Mouse (Mus musculus) intestine, postnatal 0 days (tissue): ENCODE data around the gene Pfn4. TPM values are rescaled to one million over a fixed set of nuclear protein-coding genes. Genes with fewer than 3 reads are reported as not detected.
A peak's percentile ranks its signal among the peaks of the same experiment; 100 is the strongest.
"Not testable (repeated sequence)": the region's sequence is repeated elsewhere in the genome, so short reads cannot be mapped to it uniquely, and the experiment has no call there.

Experiments
- ATAC-seq: fragments of 200-750 bp; cut with Nextera tagmentation; 2 replicates; pipeline ENCODE4 v1.8.0; 2017; ENCODE audit warnings: mild to moderate bottlenecking, moderate TSS enrichment, moderate library complexity
- H3K27ac ChIP-seq: fragments of 300-500 bp; sonication (generic); 2 replicates; pipeline ENCODE4 v1.5.1; 2014; ENCODE audit warnings: mild to moderate bottlenecking, low read depth, low read length, moderate library complexity
- H3K27me3 ChIP-seq: fragments of 300-500 bp; sonication (generic); replicated peaks from 2 replicates; pipeline ENCODE4 v1.6.1; 2014; ENCODE audit warnings: low read length, mixed read lengths; ENCODE audit not compliant: control insufficient read depth, insufficient read depth
- H3K36me3 ChIP-seq: fragments of 300-500 bp; sonication (generic); 2 replicates; pipeline ENCODE4 v1.6.1; 2014; ENCODE audit warnings: mild to moderate bottlenecking, moderate library complexity; ENCODE audit not compliant: control insufficient read depth, insufficient read depth
- H3K4me1 ChIP-seq: fragments of 300-500 bp; sonication (generic); replicated peaks from 2 replicates; pipeline ENCODE4 v1.6.1; 2014; ENCODE audit warnings: antibody characterized with exemption, low read length, mixed read lengths; ENCODE audit not compliant: control insufficient read depth, insufficient read depth
- H3K4me2 ChIP-seq: fragments of 300-500 bp; sonication (generic); replicated peaks from 2 replicates; pipeline ENCODE4 v1.6.1; 2014; ENCODE audit warnings: low read depth, mild to moderate bottlenecking, moderate library complexity
- H3K4me3 ChIP-seq: fragments of 300-500 bp; sonication (generic); 2 replicates; pipeline ENCODE4 v1.5.1; 2014; ENCODE audit warnings: low read depth, low read length
- H3K9ac ChIP-seq: fragments of 300-500 bp; sonication (generic); 2 replicates; pipeline ENCODE4 v1.6.1; 2014; ENCODE audit warnings: mild to moderate bottlenecking, low read depth, low read length
- H3K9me3 ChIP-seq: fragments of 300-500 bp; sonication (generic); 2 replicates; pipeline ENCODE4 v1.6.1; 2016; ENCODE audit warnings: mixed run types; ENCODE audit not compliant: control insufficient read depth
- CTCF ChIP-seq: sonication (generic); IDR thresholded peaks from 2 replicates; pipeline ENCODE4 v1.5.1; 2016; ENCODE audit warnings: low read depth, mild to moderate bottlenecking, control low read depth, antibody characterized with exemption, moderate library complexity
- WGBS: fragments of 180-500 bp; shearing (Covaris S2); extraction: QIAGEN DNeasy Blood & Tissue Kit; methylation state at CpG from one replicate; pipeline ENCODE4 v1.1.7; 2014; 5-methylcytosine and 5-hydroxymethylcytosine counted together
- polyA plus RNA-seq: library from polyadenylated mRNA; unstranded; fragments of >200 nt; fragmentation: Nextera tagmentation; extraction: Ambion mirVana; gene quantifications from 2 replicates; pipeline ENCODE4 v1.2.1, GENCODE M21; 2015

Pfn4 gene
- polyA plus RNA-seq, 1 experiment from 2014 or later: 1.0 TPM

GRCm38 (mm10) chr12:4783598-4783997 lies 14.8 kb downstream of the Pfn4 start:
- TF ChIP-seq CTCF: no peak
- Histone ChIP-seq H3K27ac (no peak overlapping the region), H3K9ac (no peak overlapping the region), H3K4me1 (no peaks in the 10 kb centered on the region), H3K4me2 (no peak overlapping the region), H3K27me3 (no peaks in the 10 kb centered on the region), H3K9me3 (no peaks in the 10 kb centered on the region), H3K36me3 (no peaks in the 10 kb centered on the region), H3K4me3 (no peak overlapping the region)
- 47% methylated on average over 5 of the region's 5 CpGs for WGBS
- ATAC-seq: no peak

- ATAC-seq: no peak
- Histone ChIP-seq H3K27me3 (no peaks in the 10 kb centered on the region), H3K36me3 (no peaks in the 10 kb centered on the region), H3K4me3 (no peak overlapping the region), H3K4me1 (no peaks in the 10 kb centered on the region), H3K9me3 (no peaks in the 10 kb centered on the region), H3K27ac (no peak overlapping the region), H3K9ac (no peak overlapping the region), H3K4me2 (no peak overlapping the region)
- TF ChIP-seq CTCF: no peak
- 81% methylated on average over 2 of the region's 2 CpGs for WGBS
Measured at GRCm38 (mm10) chr12:4784466-4784865, 15.6 kb downstream of the Pfn4 start.

- not testable (repeated sequence) for H3K27me3 ChIP-seq, H3K4me2 ChIP-seq, H3K36me3 ChIP-seq, H3K9me3 ChIP-seq, H3K4me1 ChIP-seq, H3K9ac ChIP-seq, H3K27ac ChIP-seq, ATAC-seq, H3K4me3 ChIP-seq
- 94% methylated on average over 25 of the region's 25 CpGs for WGBS
Measured at GRCm38 (mm10) chr12:4788128-4788527, 19.3 kb downstream of the Pfn4 start.

- Histone ChIP-seq H3K4me3 (no peak overlapping the region), H3K27me3 (no peaks in the 10 kb centered on the region), H3K4me1 (no peaks in the 10 kb centered on the region), H3K4me2 (no peak overlapping the region), H3K27ac (no peak overlapping the region), H3K9me3 (no peaks in the 10 kb centered on the region), H3K9ac (no peak overlapping the region), H3K36me3 (no peaks in the 10 kb centered on the region)
- WGBS: 83% methylated on average over 1 of the region's 1 CpGs
- no peak for ATAC-seq
- peak; percentile 63 for TF ChIP-seq CTCF
Measured at GRCm38 (mm10) chr12:4793718-4794117, 24.9 kb downstream of the Pfn4 start.

- not testable (repeated sequence) for ATAC-seq, H3K4me1 ChIP-seq
- 56% methylated on average over 6 of the region's 6 CpGs for WGBS
Measured at GRCm38 (mm10) chr12:4797471-4797870, 28.6 kb downstream of the Pfn4 start.

GRCm38 (mm10) chr12:4811036-4811435 lies 42.2 kb downstream of the Pfn4 start:
- Histone ChIP-seq H3K9ac (no peak overlapping the region), H3K4me2 (no peak overlapping the region), H3K4me1 (no peaks in the 10 kb centered on the region), H3K4me3 (no peak overlapping the region), H3K9me3 (no peaks in the 10 kb centered on the region), H3K27ac (no peak overlapping the region), H3K36me3 (no peaks in the 10 kb centered on the region), H3K27me3 (no peaks in the 10 kb centered on the region)
- ATAC-seq: no peak
- no peak for TF ChIP-seq CTCF
- WGBS: 77% methylated on average over 4 of the region's 4 CpGs

More at GRCm38 (mm10) chr12:4797471-4797870, 28.6 kb downstream of the Pfn4 start:
- H3K27ac ChIP-seq, H3K36me3 ChIP-seq, H3K9ac ChIP-seq, H3K4me3 ChIP-seq, H3K27me3 ChIP-seq, H3K9me3 ChIP-seq, H3K4me2 ChIP-seq: not testable (repeated sequence)

GRCm38 (mm10) chr12:4811705-4812104 lies 42.9 kb downstream of the Pfn4 start:
- no peak for ATAC-seq

More at GRCm38 (mm10) chr12:4811705-4812104, 42.9 kb downstream of the Pfn4 start:
- peaks cover 4% of the 10 kb centered on the region; the same call in 1 of the 2 replicates for H3K4me1 ChIP-seq
- no peak overlapping the region for H3K27ac ChIP-seq
- H3K4me2 ChIP-seq: no peak overlapping the region
- H3K9ac ChIP-seq: no peak overlapping the region
- H3K36me3 ChIP-seq: no peaks in the 10 kb centered on the region
- no peak overlapping the region for H3K4me3 ChIP-seq
- 27% methylated on average over 3 of the region's 3 CpGs for WGBS
- no peaks in the 10 kb centered on the region for H3K9me3 ChIP-seq
- no peak for TF ChIP-seq CTCF
- no peaks in the 10 kb centered on the region for H3K27me3 ChIP-seq
